Mouse (Mus musculus): ENCODE results near the gene Gm20737. TPM values are rescaled to one million over a fixed set of nuclear protein-coding genes. Genes with fewer than 3 reads are reported as not detected.
"Not testable (repeated sequence)": the region's sequence is repeated elsewhere in the genome, so short reads cannot be mapped to it uniquely, and the experiment has no call there.

Gm20737 gene
- not detected for total RNA-seq (2021)
- long read RNA-seq, result 0 reads

DNA sequence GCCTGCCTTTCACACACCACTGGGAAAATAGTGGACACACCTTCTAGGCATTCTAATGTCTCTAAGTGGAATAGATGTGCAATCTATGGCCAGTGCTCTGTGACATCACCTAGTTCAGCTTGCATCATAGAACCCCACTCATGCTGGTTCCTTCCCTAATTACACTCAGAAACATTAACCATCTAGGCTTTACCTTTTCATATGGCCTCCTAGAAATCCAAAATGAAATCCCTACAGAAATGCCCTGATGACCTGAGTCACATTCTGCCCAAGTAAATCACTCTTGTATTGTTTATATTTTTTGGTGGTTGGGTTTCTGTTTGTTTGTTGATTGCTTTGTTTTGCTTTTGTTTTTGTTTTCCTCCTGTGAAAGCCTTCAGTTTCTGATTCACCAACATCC is at the start of gene Gm20737:
TSS of gene Gm20737 (minus strand) at position 101 of the 400 bp plus-strand sequence.
- DNase-seq (ENCODE audit: low spot score in 2 of 2), result not testable (repeated sequence)

DNA sequence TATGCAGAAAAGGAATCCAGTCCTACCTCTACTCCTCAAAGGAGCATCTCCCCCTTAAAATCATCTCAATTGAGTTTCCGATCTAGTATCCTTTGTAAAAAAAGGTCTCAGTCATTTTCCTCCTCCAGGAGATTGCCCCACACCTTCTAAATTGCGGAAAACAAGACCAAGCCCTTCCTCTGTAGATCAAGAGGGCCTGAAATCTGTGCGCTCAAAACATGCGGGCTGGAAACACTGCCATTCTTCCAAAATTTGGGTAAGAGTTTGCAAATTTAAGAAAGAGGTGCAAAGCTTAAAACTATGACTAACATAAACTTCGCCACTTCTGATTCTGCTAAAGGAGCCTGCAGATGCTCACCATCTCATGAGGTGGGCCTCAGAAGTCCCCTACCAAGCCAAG is 17.3 kb upstream of the Gm20737 start, which contains the start of gene Gm21775:
TSS of gene Gm21775 (plus strand) at position 301 of the 400 bp plus-strand sequence.
- not testable (repeated sequence) for DNase-seq (ENCODE audit: low spot score in 2 of 2)

Other genes starting within 250 kb of the Gm20737 start
- not detected for gene Gm20834, start 211.5 kb downstream of the Gm20737 start, total RNA-seq (2021)
- not detected for gene Gm28510, start 123.3 kb downstream of the Gm20737 start, total RNA-seq (2021)
- gene Gm21775, start 17.4 kb upstream of the Gm20737 start, total RNA-seq (2021), result not detected
- gene Gm21900, start 80.3 kb upstream of the Gm20737 start, total RNA-seq (2021), result not detected
- not detected for gene Gm20777, start 216.4 kb upstream of the Gm20737 start, total RNA-seq (2021)

All from layer of hippocampus, adult 18-20 months (tissue).